Mouse (Mus musculus) intestine, postnatal 0 days (tissue): ENCODE results near the gene Sbno2. TPM values are rescaled to one million over a fixed set of nuclear protein-coding genes. Genes with fewer than 3 reads are reported as not detected.

Experiments
- ATAC-seq: fragments of 200-750 bp; cut with Nextera tagmentation; 2 replicates; pipeline ENCODE4 v1.8.0; 2017; ENCODE audit warnings: mild to moderate bottlenecking, moderate TSS enrichment, moderate library complexity
- H3K27ac ChIP-seq: fragments of 300-500 bp; sonication (generic); 2 replicates; pipeline ENCODE4 v1.5.1; 2014; ENCODE audit warnings: mild to moderate bottlenecking, low read depth, low read length, moderate library complexity
- H3K27me3 ChIP-seq: fragments of 300-500 bp; sonication (generic); replicated peaks from 2 replicates; pipeline ENCODE4 v1.6.1; 2014; ENCODE audit warnings: low read length, mixed read lengths; ENCODE audit not compliant: control insufficient read depth, insufficient read depth
- H3K36me3 ChIP-seq: fragments of 300-500 bp; sonication (generic); 2 replicates; pipeline ENCODE4 v1.6.1; 2014; ENCODE audit warnings: mild to moderate bottlenecking, moderate library complexity; ENCODE audit not compliant: control insufficient read depth, insufficient read depth
- H3K4me1 ChIP-seq: fragments of 300-500 bp; sonication (generic); replicated peaks from 2 replicates; pipeline ENCODE4 v1.6.1; 2014; ENCODE audit warnings: antibody characterized with exemption, low read length, mixed read lengths; ENCODE audit not compliant: control insufficient read depth, insufficient read depth
- H3K4me2 ChIP-seq: fragments of 300-500 bp; sonication (generic); replicated peaks from 2 replicates; pipeline ENCODE4 v1.6.1; 2014; ENCODE audit warnings: low read depth, mild to moderate bottlenecking, moderate library complexity
- H3K4me3 ChIP-seq: fragments of 300-500 bp; sonication (generic); 2 replicates; pipeline ENCODE4 v1.5.1; 2014; ENCODE audit warnings: low read depth, low read length
- H3K9ac ChIP-seq: fragments of 300-500 bp; sonication (generic); 2 replicates; pipeline ENCODE4 v1.6.1; 2014; ENCODE audit warnings: mild to moderate bottlenecking, low read depth, low read length
- H3K9me3 ChIP-seq: fragments of 300-500 bp; sonication (generic); 2 replicates; pipeline ENCODE4 v1.6.1; 2016; ENCODE audit warnings: mixed run types; ENCODE audit not compliant: control insufficient read depth
- CTCF ChIP-seq: sonication (generic); IDR thresholded peaks from 2 replicates; pipeline ENCODE4 v1.5.1; 2016; ENCODE audit warnings: low read depth, mild to moderate bottlenecking, control low read depth, antibody characterized with exemption, moderate library complexity
- WGBS: fragments of 180-500 bp; shearing (Covaris S2); extraction: QIAGEN DNeasy Blood & Tissue Kit; methylation state at CpG from one replicate; pipeline ENCODE4 v1.1.7; 2014; 5-methylcytosine and 5-hydroxymethylcytosine counted together
- polyA plus RNA-seq: library from polyadenylated mRNA; unstranded; fragments of >200 nt; fragmentation: Nextera tagmentation; extraction: Ambion mirVana; gene quantifications from 2 replicates; pipeline ENCODE4 v1.2.1, GENCODE M21; 2015

The Sbno2 gene
- polyA plus RNA-seq, result 9.8 and 11.1 TPM in 2 replicates

- WGBS, result 64% methylated on average over 5 of the region's 5 CpGs
- Histone ChIP-seq H3K9ac (no peak within 1 kb of the TSS; the same call in 1 of the 2 replicates), H3K27me3 (no peaks in the 10 kb centered on the region), H3K4me1 (peaks cover 6% of the 10 kb centered on the region; the same call in 1 of the 2 replicates), H3K4me3 (no peak within 1 kb of the TSS), H3K4me2 (peak within 1 kb of the TSS; percentile 41), H3K27ac (no peak within 1 kb of the TSS), H3K36me3 (no peaks in the 10 kb centered on the region), H3K9me3 (no peaks in the 10 kb centered on the region)
- TF ChIP-seq CTCF, result no peak
- no peak for ATAC-seq
These were observed at the start of gene Sbno2 for GRCm38 (mm10) chr10:80105460-80105859. TSS of gene Sbno2 (minus strand) at chr10:80105571.

GRCm38 (mm10) chr10:80154384-80154783 is 49.0 kb upstream of the Sbno2 start:
- Histone ChIP-seq H3K9me3 (no peaks in the 10 kb centered on the region), H3K4me3 (no peak overlapping the region), H3K9ac (no peak overlapping the region), H3K4me2 (peak overlapping the region; percentile 86; the same call in 1 of the 2 replicates), H3K27me3 (no peaks in the 10 kb centered on the region), H3K27ac (peak overlapping the region; percentile 92; the same call in 1 of the 2 replicates), H3K36me3 (peaks cover 69% of the 10 kb centered on the region), H3K4me1 (peaks cover 34% of the 10 kb centered on the region)
- 78% methylated on average over 7 of the region's 7 CpGs for WGBS
- no peak for ATAC-seq
- no peak for TF ChIP-seq CTCF

- Histone ChIP-seq H3K36me3 (peaks cover 69% of the 10 kb centered on the region), H3K4me1 (peaks cover 27% of the 10 kb centered on the region), H3K27ac (peak overlapping the region; percentile 92), H3K9ac (peak overlapping the region; percentile 31), H3K4me3 (no peak overlapping the region), H3K4me2 (peak overlapping the region; percentile 86), H3K27me3 (no peaks in the 10 kb centered on the region), H3K9me3 (no peaks in the 10 kb centered on the region)
- WGBS, result 70% methylated on average over 19 of the region's 19 CpGs
- no peak for TF ChIP-seq CTCF
- no peak for ATAC-seq
These were observed 48.3 kb upstream of the Sbno2 start for GRCm38 (mm10) chr10:80153713-80154112.

- H3K36me3 ChIP-seq, result peaks cover 69% of the 10 kb centered on the region
- H3K4me3 ChIP-seq, result peak overlapping the region; percentile 95
- H3K4me2 ChIP-seq, result peak overlapping the region; percentile 86
- no peaks in the 10 kb centered on the region for H3K27me3 ChIP-seq
- H3K27ac ChIP-seq, result peak overlapping the region; percentile 92
- no peak for ATAC-seq
- peak overlapping the region; percentile 74 for H3K9ac ChIP-seq
- H3K9me3 ChIP-seq, result no peaks in the 10 kb centered on the region
- no peak for TF ChIP-seq CTCF
- H3K4me1 ChIP-seq, result peaks cover 26% of the 10 kb centered on the region
- 5% methylated on average over 3 of the region's 3 CpGs for WGBS
These were observed 47.5 kb upstream of the Sbno2 start for GRCm38 (mm10) chr10:80152873-80153260.

GRCm38 (mm10) chr10:80152071-80152872 is 46.9 kb upstream of the Sbno2 start:
- peaks cover 23% of the 10 kb centered on the region for H3K4me1 ChIP-seq
- no peak for ATAC-seq
- no peaks in the 10 kb centered on the region for H3K27me3 ChIP-seq
- no peaks in the 10 kb centered on the region for H3K9me3 ChIP-seq
- H3K27ac ChIP-seq, result peak overlapping the region; percentile 92
- H3K36me3 ChIP-seq, result peaks cover 65% of the 10 kb centered on the region
- peak overlapping the region; percentile 74 for H3K9ac ChIP-seq
- 3% methylated on average over 15 of the region's 15 CpGs for WGBS
- TF ChIP-seq CTCF, result 0 out of 2 replicates have a peak, but pooled peaks have one; percentile 11
- peak overlapping the region; percentile 95 for H3K4me3 ChIP-seq
- H3K4me2 ChIP-seq, result peak overlapping the region; percentile 86

- no peak for TF ChIP-seq CTCF
These were observed 46.1 kb upstream of the Sbno2 start for GRCm38 (mm10) chr10:80151211-80152034.

More at GRCm38 (mm10) chr10:80151211-80152034, 46.1 kb upstream of the Sbno2 start:
- Histone ChIP-seq H3K9ac (peak overlapping the region; percentile 74), H3K4me3 (peak overlapping the region; percentile 95), H3K27me3 (no peaks in the 10 kb centered on the region), H3K36me3 (peaks cover 56% of the 10 kb centered on the region), H3K4me2 (peak overlapping the region; percentile 86), H3K27ac (peak overlapping the region; percentile 92), H3K4me1 (peaks cover 20% of the 10 kb centered on the region), H3K9me3 (no peaks in the 10 kb centered on the region)
- ATAC-seq, result no peak
- under 1% methylated on average over 25 of the region's 26 CpGs for WGBS
